Mouse (Mus musculus) CH12.LX (cell line): Measurements from ENCODE around the gene Igsf6.

ENCODE experiments used
- CHD2 ChIP-seq: IDR thresholded peaks from 2 replicates; pipeline ENCODE4 v1.6.1; 2011; ENCODE audit warnings: low read length, improper control_type of control experiment
- CTCF ChIP-seq, 2 experiments: IDR thresholded peaks in 1 of 2; conservative IDR thresholded peaks in 1 of 2; 2 replicates each; pipeline ENCODE4 v1.5.1; 2011 to 2012; ENCODE audit warnings: low read depth in 2 of 2, low read length in 2 of 2, improper control_type of control experiment in 1 of 2, inconsistent platforms in 1 of 2, mild to moderate bottlenecking in 1 of 2, moderate library complexity in 1 of 2
- JUND ChIP-seq: conservative IDR thresholded peaks from 2 replicates; pipeline ENCODE4 v1.6.1; 2011; ENCODE audit warnings: low read depth, low read length, improper control_type of control experiment
- ZC3H11A ChIP-seq: IDR thresholded peaks from 2 replicates; pipeline ENCODE4 v1.6.1; 2012; ENCODE audit warnings: low read depth, mild to moderate bottlenecking, inconsistent platforms, low read length, improper control_type of control experiment

- TF ChIP-seq CTCF (conservative IDR thresholded peaks at IDR 0.05 in 1 of 2, IDR thresholded peaks at IDR 0.05 in 1 of 2; ENCODE audit: low read depth in 2 of 2, low read length in 2 of 2) (peak in 1 of 2 experiments; percentile 52; a peak in 2 of 4 replicates), CHD2 (no peak), ZC3H11A (no peak), JUND (no peak)
These were observed 10.1 kb downstream of the Igsf6 start for GRCm38 (mm10) chr7:121064309-121064708.
